Mouse (Mus musculus): Measurements from ENCODE around the gene Galnt18. TPM values are rescaled to one million over a fixed set of nuclear protein-coding genes. Genes with fewer than 3 reads are reported as not detected.
A peak's percentile ranks its signal among the peaks of the same experiment; 100 is the strongest.

The Galnt18 gene
- polyA plus RNA-seq, 1 experiment from 2014 or later, result 17.6 TPM

- H3K27ac ChIP-seq (replicated peaks), result no peak overlapping the region
- no peaks in the 10 kb centered on the region for H3K9me3 ChIP-seq
- H3K27me3 ChIP-seq, result no peaks in the 10 kb centered on the region
- no peak overlapping the region for H3K9ac ChIP-seq
- H3K4me1 ChIP-seq (replicated peaks), result no peaks in the 10 kb centered on the region
- 69% methylated on average over 8 of the region's 8 CpGs for WGBS
- no peaks in the 10 kb centered on the region for H3K36me3 ChIP-seq
- ATAC-seq (ENCODE audit: low FRiP score, low read depth), result peak; percentile 59; the same call in 1 of the 2 replicates
- no peak overlapping the region for H3K4me3 ChIP-seq
- H3K4me2 ChIP-seq, result no peak overlapping the region
Observed at GRCm38 (mm10) chr7:111518581-111519242, 261.1 kb downstream of the Galnt18 start.

DNA sequence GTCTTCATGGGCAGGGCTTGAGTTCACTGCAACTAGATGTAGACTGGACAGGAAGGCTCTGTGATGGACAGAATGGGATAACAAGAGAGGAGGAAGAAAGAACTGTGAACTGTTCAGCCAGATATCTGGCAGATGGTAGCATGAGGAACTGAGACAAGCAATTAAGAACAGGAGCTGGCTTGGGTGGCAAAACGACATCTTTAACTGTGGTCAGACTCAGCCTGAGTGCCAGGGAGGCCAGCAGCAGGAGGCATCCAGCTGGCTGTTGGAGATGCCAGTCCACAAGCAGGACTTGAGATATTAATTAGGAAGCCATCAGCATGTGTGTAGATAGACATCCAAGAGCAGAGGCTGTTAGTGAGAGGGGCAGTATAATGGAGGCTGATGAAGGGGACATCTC is 262.9 kb downstream of the Galnt18 start:
- 55% methylated on average over 1 of the region's 1 CpGs for WGBS
- Histone ChIP-seq H3K4me3 (no peak overlapping the region), H3K4me1 (replicated peaks) (no peaks in the 10 kb centered on the region), H3K9ac (no peak overlapping the region), H3K36me3 (no peaks in the 10 kb centered on the region), H3K4me2 (no peak overlapping the region), H3K27me3 (no peaks in the 10 kb centered on the region), H3K9me3 (no peaks in the 10 kb centered on the region), H3K27ac (replicated peaks) (no peak overlapping the region)
- no peak for ATAC-seq (ENCODE audit: low FRiP score, low read depth)

GRCm38 (mm10) chr7:111515471-111515870 is 264.3 kb downstream of the Galnt18 start:
- H3K27me3 ChIP-seq, result no peaks in the 10 kb centered on the region
- H3K4me1 ChIP-seq (replicated peaks), result no peaks in the 10 kb centered on the region
- H3K36me3 ChIP-seq, result no peaks in the 10 kb centered on the region
- ATAC-seq (ENCODE audit: low FRiP score, low read depth), result no peak
- WGBS, result 80% methylated on average over 2 of the region's 2 CpGs
- no peak overlapping the region for H3K9ac ChIP-seq
- H3K4me2 ChIP-seq, result no peak overlapping the region
- H3K27ac ChIP-seq (replicated peaks), result no peak overlapping the region
- H3K4me3 ChIP-seq, result no peak overlapping the region
- no peaks in the 10 kb centered on the region for H3K9me3 ChIP-seq

DNA sequence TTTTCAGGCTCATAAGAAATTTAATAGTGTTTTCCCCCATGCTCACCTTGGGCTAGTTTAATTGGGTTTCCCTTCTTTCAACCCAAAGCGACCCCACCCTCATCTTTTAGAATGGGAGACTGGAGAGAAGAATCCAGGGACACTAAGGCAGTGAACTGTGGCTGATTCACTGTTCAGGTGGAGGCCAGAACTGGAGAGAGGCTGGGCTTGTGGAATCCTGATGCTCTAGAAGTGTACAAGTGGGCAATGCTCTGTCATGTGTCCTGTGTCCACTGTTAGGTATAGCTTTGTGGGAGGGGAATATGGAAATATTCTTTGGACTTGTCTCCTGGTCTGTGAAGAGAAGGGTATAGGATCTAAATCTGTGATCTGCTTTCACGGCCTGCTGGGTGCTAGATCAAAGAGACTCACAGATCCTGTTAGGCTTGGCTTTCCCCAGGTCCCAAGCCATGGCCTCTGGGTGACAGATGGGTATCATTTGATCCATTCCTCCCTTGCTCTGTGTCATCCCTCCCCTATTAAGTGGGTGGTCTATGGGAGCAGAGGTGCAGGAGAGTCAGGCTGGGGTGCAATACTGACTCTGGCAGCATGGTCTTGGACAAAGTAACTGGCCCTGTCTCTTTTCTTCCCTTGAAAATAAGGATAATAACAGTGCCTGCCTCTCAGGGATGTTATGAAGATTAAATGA is 270.5 kb downstream of the Galnt18 start:
- WGBS, result 82% methylated on average over 2 of the region's 2 CpGs
- H3K36me3 ChIP-seq, result no peaks in the 10 kb centered on the region
- H3K4me1 ChIP-seq (replicated peaks), result no peaks in the 10 kb centered on the region
- no peak overlapping the region for H3K9ac ChIP-seq
- H3K9me3 ChIP-seq, result no peaks in the 10 kb centered on the region
- H3K27ac ChIP-seq (replicated peaks), result no peak overlapping the region
- ATAC-seq (ENCODE audit: low FRiP score, low read depth), result peak; percentile 15; the same call in 1 of the 2 replicates
- H3K4me2 ChIP-seq, result no peak overlapping the region
- H3K4me3 ChIP-seq, result no peak overlapping the region
- H3K27me3 ChIP-seq, result no peaks in the 10 kb centered on the region

DNA sequence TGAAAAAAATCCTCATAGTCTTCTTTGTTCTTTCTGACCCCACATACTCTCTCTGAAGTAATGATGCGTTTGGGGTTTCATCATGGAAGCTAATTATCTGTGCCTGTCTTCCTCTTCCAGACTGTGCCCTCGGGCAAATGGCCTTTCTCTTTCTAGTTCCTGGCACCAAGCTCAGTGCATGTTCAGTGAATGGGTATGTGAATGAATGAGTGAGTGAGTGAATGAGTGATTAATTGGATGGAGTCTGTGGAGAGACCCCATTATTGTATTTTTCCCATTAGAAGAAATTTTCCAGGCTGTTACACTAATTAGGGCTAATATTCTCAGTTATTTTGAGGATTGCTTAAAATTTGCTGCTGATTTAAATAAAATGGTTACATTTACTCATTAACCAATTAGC is 279.2 kb downstream of the Galnt18 start:
- ATAC-seq (ENCODE audit: low FRiP score, low read depth), result no peak
- no peaks in the 10 kb centered on the region for H3K27me3 ChIP-seq
- H3K9me3 ChIP-seq, result no peaks in the 10 kb centered on the region
- 69% methylated on average over 2 of the region's 2 CpGs for WGBS
- no peak overlapping the region for H3K9ac ChIP-seq
- H3K4me2 ChIP-seq, result no peak overlapping the region
- no peak overlapping the region for H3K4me3 ChIP-seq
- H3K27ac ChIP-seq (replicated peaks), result no peak overlapping the region
- no peaks in the 10 kb centered on the region for H3K4me1 ChIP-seq (replicated peaks)
- no peaks in the 10 kb centered on the region for H3K36me3 ChIP-seq

DNA sequence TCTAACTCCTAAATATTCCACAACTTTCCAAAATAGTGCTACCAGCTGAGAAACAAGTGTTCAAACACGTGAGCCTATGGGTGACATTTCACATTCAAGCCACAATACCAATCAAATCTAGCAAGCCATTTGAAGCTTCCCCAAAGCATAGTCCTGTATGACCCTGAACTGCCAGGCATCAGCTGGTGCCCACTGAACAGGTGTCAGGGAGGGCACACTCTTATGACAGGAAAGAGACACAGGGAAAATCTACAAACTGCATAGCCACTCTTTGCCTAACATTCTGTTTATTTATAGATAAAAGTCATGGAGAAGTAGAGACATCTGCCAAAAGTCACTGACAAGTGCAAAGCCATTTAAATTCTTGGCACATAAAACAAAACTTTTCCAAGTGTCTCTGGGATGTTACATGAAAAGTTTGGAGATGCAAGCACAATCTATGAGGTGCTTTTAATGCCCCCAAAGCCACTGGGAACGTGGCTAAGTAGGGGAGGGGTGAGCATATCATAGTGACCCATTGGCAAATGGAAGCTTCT is 280.5 kb downstream of the Galnt18 start:
- no peak overlapping the region for H3K4me2 ChIP-seq
- no peaks in the 10 kb centered on the region for H3K9me3 ChIP-seq
- no peak overlapping the region for H3K4me3 ChIP-seq
- H3K27me3 ChIP-seq, result no peaks in the 10 kb centered on the region
- H3K36me3 ChIP-seq, result no peaks in the 10 kb centered on the region
- no peak for ATAC-seq (ENCODE audit: low FRiP score, low read depth)
- H3K9ac ChIP-seq, result no peak overlapping the region
- no peaks in the 10 kb centered on the region for H3K4me1 ChIP-seq (replicated peaks)
- WGBS, result 68% methylated on average over 2 of the region's 2 CpGs
- H3K27ac ChIP-seq (replicated peaks), result no peak overlapping the region

DNA sequence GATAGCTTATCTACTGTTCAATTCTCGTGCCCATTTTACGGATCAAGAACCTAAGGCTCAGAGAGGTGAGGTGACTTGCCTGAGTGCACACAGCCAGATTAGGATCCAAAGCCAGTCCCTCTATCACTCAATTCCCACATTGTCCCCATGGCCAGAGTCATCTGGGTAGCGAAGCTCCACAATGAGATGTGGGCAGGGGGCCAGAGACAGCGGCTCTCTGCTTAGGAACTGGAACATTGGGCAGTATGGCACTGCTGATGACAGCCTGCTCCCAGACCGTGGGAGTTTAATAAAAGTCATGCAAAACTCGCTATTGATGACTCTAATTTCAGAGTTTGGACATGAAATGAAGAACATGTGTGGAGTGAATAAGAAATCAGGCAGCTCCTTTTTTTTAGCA is 282.6 kb downstream of the Galnt18 start:
- no peak overlapping the region for H3K27ac ChIP-seq (replicated peaks)
- WGBS, result 66% methylated on average over 6 of the region's 6 CpGs
- no peak overlapping the region for H3K4me2 ChIP-seq
- no peaks in the 10 kb centered on the region for H3K36me3 ChIP-seq
- no peaks in the 10 kb centered on the region for H3K4me1 ChIP-seq (replicated peaks)
- H3K27me3 ChIP-seq, result no peaks in the 10 kb centered on the region
- no peaks in the 10 kb centered on the region for H3K9me3 ChIP-seq
- no peak for ATAC-seq (ENCODE audit: low FRiP score, low read depth)
- no peak overlapping the region for H3K9ac ChIP-seq
- no peak overlapping the region for H3K4me3 ChIP-seq

DNA sequence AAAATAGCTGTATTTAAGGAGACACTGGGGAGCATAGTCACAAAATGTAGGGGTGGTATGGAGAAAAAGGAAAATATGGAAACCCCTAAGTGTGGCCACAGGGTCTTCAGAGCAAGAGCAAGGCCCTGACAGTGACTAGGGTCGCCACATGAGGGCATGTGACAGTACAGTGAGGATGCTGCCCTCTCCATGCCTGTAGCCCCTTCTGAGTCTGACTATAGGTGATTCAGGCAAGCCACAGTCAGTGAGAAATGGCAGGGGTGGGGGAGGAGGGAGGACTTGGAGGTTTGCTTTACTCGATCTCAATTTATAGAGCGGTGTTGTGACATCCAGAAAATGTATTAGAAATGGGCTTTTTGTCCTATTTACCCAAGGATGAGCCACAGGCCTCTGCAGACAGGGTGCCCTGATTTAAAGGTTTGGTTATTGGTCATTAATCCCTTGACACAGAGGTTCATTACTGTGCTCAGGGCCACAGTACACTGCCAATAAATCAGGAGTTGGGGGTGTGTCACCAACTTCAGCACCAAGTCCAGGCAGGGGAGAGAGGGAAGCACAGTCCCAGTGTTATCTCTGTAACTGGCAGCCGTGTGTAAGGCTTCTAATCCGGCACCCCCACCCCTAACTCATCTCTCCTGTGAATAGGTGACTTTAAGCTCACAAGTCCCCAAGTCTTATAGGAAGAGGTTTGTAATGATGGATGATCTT is 287.4 kb downstream of the Galnt18 start:
- Histone ChIP-seq H3K4me2 (no peak overlapping the region), H3K9me3 (no peaks in the 10 kb centered on the region), H3K27me3 (no peaks in the 10 kb centered on the region), H3K4me1 (replicated peaks) (no peaks in the 10 kb centered on the region), H3K27ac (replicated peaks) (no peak overlapping the region), H3K4me3 (no peak overlapping the region), H3K9ac (no peak overlapping the region), H3K36me3 (no peaks in the 10 kb centered on the region)
- 81% methylated on average over 5 of the region's 5 CpGs for WGBS
- ATAC-seq (ENCODE audit: low FRiP score, low read depth), result no peak

- Histone ChIP-seq H3K4me3 (no peak overlapping the region), H3K4me1 (replicated peaks) (0 out of 2 replicates have a peak, but pooled peaks cover 4% of the 10 kb centered on the region), H3K27me3 (no peaks in the 10 kb centered on the region), H3K36me3 (no peaks in the 10 kb centered on the region), H3K9me3 (no peaks in the 10 kb centered on the region), H3K4me2 (no peak overlapping the region), H3K9ac (no peak overlapping the region), H3K27ac (replicated peaks) (no peak overlapping the region)
- 82% methylated on average over 2 of the region's 2 CpGs for WGBS
- ATAC-seq (ENCODE audit: low FRiP score, low read depth), result no peak
Observed at GRCm38 (mm10) chr7:111491566-111491965, 288.2 kb downstream of the Galnt18 start.

DNA sequence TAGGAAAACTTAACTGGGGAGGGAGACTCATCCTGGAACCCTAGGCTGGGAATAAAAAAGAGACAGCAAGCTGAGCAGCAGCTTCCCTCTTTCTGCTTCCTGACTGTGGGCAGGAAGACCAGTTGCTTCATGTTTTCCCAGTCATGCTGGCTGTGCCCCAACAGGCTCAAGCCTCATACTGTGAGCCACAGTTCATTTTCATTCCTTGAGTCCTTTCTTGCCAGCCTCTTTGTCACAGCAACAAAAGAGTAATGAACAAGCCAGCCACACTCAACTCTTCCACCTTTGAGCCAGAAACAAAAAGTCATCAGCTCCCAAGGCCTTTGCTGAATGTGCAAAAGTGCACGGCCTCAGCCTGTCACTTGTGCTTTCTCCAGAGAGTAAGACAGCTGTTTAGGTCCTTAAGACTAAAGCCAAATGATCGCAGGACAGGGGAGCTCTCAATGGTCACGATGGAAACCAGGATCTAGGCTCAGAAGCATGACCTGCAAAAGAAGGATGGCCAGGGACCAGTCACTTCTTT is 292.9 kb downstream of the Galnt18 start:
- Histone ChIP-seq H3K4me1 (replicated peaks) (0 out of 2 replicates have a peak, but pooled peaks cover 4% of the 10 kb centered on the region), H3K4me2 (no peak overlapping the region), H3K9ac (no peak overlapping the region), H3K36me3 (no peaks in the 10 kb centered on the region), H3K9me3 (no peaks in the 10 kb centered on the region), H3K27me3 (no peaks in the 10 kb centered on the region), H3K27ac (replicated peaks) (no peak overlapping the region), H3K4me3 (no peak overlapping the region)
- WGBS, result 22% methylated on average over 3 of the region's 3 CpGs
- no peak for ATAC-seq (ENCODE audit: low FRiP score, low read depth)

GRCm38 (mm10) chr7:111483896-111484295 is 295.9 kb downstream of the Galnt18 start:
- no peak overlapping the region for H3K27ac ChIP-seq (replicated peaks)
- H3K27me3 ChIP-seq, result no peaks in the 10 kb centered on the region
- no peak for ATAC-seq (ENCODE audit: low FRiP score, low read depth)
- H3K9me3 ChIP-seq, result no peaks in the 10 kb centered on the region
- no peak overlapping the region for H3K4me2 ChIP-seq
- 82% methylated on average over 4 of the region's 4 CpGs for WGBS
- H3K4me1 ChIP-seq (replicated peaks), result 0 out of 2 replicates have a peak, but pooled peaks cover 4% of the 10 kb centered on the region
- H3K36me3 ChIP-seq, result no peaks in the 10 kb centered on the region
- no peak overlapping the region for H3K9ac ChIP-seq
- no peak overlapping the region for H3K4me3 ChIP-seq

DNA sequence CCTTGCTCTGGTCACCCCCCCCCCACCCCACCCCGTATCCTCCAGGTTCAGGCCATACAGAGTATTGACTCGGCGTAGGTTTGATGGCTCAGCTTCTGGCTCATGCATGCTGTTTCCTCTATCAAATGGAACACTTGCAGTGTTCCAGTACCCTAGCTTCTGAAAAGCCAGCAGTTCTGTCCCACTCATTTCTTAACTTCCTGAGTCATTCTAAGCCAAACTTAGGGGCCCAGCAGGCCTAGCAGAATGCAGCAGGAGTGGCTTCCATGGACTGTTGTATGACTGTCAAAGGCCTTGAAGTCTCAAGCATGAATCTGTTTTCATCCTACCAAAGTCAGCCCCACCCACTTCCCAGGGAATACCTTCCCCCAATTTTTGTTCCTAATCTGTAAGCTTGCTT is 296.5 kb downstream of the Galnt18 start:
- 96% methylated on average over 3 of the region's 3 CpGs for WGBS
- no peaks in the 10 kb centered on the region for H3K36me3 ChIP-seq
- H3K4me3 ChIP-seq, result no peak overlapping the region

More for the DNA sequence above, 296.5 kb downstream of the Galnt18 start:
- Histone ChIP-seq H3K9me3 (no peaks in the 10 kb centered on the region), H3K4me2 (no peak overlapping the region), H3K27ac (replicated peaks) (no peak overlapping the region), H3K9ac (no peak overlapping the region), H3K4me1 (replicated peaks) (0 out of 2 replicates have a peak, but pooled peaks cover 4% of the 10 kb centered on the region), H3K27me3 (no peaks in the 10 kb centered on the region)
- ATAC-seq (ENCODE audit: low FRiP score, low read depth), result no peak
